Mouse (Mus musculus) ES-Bruce4 (cell line): ENCODE measurements around the gene Btbd18.

Source experiments
- CTCF ChIP-seq: IDR thresholded peaks from one replicate; pipeline ENCODE4 v1.8.1; 2011; ENCODE audit warnings: low read depth, low read length
- EP300 ChIP-seq: IDR thresholded peaks from 2 replicates; pipeline ENCODE4 v1.6.1; 2011; ENCODE audit warnings: low read depth, low read length; ENCODE audit not compliant: insufficient read depth
- POLR2A ChIP-seq: IDR thresholded peaks from one replicate; pipeline ENCODE4 v1.8.1; 2011; ENCODE audit warnings: low read length; ENCODE audit not compliant: insufficient read depth

DNA sequence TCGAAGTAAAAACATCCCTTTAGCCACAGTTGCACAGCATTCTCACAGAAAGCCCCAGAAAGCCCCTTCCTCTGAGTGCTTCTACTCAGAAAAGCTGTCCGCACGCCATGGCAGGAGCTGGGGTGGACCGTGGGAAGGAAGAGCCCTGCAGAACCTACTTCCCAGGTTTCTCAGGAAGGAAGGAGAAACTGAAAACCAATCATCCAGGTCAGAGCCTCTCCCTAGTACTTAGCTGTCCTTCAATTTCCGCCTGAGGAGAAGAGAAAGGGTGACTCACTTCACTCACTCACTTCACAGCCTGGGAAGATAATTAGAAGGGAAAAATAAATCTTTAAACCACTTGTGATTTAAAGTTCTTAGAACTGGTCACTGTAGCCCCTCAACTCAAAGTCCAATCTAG lies 45.5 kb downstream of the Btbd18 start:
- TF ChIP-seq CTCF (no peak), POLR2A (no peak), EP300 (no peak)
